Mouse (Mus musculus): ENCODE results near the gene Pank1. TPM values are rescaled to one million over a fixed set of nuclear protein-coding genes. Genes with fewer than 3 reads are reported as not detected.

The Pank1 gene
- polyA plus RNA-seq, 1 experiment: 1.4 TPM

DNA sequence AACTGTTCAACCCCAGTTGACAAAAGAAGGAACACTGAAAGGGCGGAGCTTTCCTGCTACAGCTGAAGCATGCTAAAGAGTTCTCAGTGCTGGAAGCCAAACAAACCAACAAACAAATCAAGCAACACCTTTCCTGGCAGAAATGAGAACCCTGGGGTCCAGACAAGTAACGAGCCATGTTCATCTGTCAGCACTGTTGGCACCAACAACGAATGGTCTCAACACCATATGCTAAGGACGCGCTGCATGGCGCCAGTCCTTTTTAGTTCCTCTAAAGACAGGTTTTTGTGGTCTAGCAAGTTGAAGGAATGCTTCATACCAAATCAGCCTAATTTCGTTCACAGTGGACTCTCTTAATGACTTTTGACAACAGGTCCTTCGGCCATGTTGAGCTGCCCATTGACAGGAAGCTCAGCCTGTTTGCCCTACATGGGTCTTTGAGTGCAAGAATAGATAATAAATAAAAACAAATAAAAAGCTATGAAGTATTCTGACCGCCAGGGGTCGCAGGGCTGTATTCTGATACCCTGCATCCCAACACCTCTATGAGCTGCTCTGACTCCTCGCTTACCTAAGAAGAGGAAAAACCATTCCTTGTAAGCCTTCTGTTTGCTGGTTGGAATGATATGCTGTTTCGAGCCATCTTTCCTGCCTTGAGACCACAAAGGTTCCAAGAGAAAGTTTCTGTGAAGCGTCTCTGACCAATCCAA, 53.2 kb downstream of the Pank1 start:
- no peak for DNase-seq (ENCODE audit: low spot score)

DNA sequence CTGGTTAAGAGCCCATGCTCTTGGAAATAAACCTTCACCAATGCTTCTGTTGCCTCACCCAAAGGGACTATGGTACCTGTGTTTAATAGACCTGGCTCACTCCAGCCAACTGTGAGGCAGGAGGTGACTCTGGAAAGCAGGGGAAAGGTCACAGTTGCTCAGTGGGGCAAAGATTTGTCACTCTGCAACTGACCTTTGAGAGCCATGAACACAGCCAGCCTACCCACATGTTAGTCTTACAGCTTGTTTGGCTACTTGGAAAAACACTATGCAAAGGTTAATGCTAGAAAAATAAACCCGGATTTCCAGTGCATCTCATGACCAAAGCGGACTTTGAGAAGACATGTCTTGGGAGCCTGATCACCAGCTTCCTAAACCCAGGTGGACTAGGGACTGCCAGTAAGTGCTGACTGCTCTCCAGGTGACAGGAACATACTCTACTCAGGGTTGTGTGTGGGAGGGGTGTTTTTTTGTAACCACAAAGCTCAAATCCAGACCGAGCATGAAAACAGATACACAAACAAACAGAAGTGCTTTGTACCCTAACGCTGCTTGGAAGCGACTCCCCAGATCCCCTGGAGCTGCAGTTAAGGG, 59.6 kb downstream of the Pank1 start:
- no peak for DNase-seq (ENCODE audit: low spot score)

DNA sequence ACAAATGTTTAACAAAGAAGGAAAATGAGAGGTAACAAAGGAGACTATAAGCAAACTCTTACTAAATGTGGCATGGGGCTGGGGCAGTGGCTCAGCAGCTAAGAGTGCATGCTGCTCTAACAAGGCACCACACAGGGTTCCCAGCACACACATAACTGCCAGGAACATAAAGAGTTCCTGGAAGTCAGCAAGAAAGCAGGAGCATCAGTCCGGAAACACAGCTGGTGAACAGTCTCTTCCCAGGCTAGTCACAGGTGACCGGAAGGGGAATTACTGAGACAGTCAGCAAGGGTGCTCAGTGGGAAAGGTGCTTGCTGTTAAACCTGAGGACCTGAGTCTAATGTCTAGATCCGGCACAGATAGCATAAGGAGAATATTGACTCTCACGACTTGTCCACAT, 63.9 kb downstream of the Pank1 start:
- no peak for DNase-seq (ENCODE audit: low spot score)

DNA sequence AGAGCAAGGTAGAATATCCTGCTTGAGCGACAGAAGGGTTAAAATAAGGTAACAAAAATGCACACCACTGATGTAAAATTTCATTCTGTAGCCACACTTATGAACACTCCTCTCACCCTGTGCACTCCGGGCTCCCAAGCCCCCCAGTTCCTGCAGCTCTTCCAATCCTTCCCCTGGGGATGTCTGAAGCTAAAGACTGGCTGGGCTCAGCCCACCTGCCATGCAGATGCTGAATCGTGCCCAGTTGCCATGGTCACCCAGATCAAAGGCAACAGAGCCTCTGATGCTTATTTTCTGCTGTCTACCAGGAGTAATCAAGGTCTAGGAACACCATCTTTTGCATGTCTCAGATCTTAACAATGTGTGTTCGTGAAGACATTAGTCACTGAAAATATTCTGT, 64.6 kb downstream of the Pank1 start:
- DNase-seq (ENCODE audit: low spot score): no peak

DNA sequence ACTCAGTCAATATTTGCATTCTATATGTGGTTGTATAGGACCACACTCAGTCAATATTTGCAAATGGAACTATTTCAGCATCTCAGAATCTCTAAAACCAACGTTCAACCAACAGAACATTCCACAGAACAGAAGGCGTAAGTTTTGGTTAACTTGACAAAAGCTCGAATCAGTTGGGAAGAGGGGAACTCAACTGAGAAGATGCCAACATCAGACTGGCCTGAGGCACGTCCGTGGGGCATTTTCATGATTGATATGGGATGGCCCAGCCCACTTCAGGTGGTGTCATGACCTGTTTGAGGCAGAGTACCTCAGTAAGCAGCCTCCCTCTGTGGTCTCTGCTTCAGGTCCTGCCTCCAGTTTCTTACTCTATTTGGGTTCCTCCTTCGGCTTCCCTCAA, 65.3 kb downstream of the Pank1 start:
- no peak for DNase-seq (ENCODE audit: low spot score)

DNA sequence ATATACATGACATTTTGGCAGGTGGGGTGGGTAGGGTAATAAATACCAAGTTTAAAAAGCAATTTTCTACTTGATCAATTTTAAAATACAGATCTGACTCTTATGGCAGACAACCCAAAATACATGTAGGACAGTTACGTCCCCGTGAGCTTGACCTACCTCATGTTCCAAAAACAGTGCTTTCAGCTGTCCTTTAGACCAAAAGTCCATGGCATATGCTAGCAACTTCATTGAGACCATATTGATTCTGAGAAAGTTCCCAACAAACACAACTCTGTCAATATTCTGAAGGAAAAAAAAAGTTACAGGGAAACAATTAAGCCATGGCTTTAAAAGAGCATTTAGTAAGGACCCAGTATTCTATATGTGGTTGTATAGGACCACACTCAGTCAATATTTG, 65.7 kb downstream of the Pank1 start:
- no peak for DNase-seq (ENCODE audit: low spot score)

DNA sequence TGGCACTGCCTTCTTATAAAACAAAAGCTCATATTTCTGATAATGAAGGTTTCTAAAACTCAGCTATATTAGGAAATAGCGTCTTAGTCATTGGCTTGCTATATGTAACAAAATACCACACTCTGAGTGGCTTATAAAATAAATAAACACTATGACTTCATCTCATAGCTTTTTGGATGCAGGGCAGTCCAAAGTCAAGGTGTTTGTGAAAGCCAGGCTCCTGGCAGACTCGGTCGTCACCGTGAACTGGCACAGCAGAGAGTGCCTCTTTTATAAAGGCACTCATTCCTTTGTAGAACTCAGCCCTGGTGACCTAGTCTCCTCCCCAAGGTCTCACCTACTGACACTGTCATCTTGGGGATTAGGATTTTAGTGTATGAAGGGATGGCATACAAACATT, 66.5 kb downstream of the Pank1 start:
- no peak for DNase-seq (ENCODE audit: low spot score)

DNA sequence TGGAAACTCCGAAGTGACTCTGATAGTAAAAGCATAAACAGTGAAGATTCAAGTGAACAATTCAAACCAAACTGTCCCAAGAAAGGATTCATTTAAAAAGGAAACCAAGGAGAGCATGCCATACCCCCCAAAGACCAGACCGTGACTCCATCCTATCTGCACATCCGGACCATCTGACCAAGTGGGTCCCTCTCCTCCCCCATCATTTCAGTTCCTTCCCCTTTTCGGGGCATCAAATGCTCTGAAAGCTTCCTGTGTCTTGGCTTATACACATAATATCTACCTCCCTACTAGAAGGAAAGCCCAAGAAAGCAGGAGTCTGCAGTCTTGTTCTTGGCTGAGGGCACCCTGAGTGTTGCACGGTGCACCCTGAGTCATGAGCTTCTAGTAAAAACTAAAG, 72.1 kb downstream of the Pank1 start:
- DNase-seq (ENCODE audit: low spot score): no peak

DNA sequence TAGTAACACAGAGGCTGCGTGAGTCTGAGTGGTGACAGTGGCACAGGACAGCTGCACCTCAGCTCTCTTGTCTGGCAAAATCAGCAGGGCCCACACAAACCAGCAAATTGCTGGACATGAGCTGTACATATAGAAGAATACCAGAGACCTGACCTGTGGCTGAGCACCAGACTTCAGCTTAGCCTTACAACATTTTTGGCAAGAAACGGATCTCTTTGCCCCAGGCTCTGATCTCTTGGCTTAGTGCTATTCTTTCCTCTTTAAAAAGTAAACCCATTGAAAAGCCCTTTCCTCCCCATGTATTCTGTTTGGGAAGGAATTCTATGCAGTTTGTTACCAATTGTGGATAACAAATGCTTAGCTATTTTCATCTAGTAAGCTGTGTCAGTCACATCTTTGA, 74.2 kb downstream of the Pank1 start:
- no peak for DNase-seq (ENCODE audit: low spot score)

DNA sequence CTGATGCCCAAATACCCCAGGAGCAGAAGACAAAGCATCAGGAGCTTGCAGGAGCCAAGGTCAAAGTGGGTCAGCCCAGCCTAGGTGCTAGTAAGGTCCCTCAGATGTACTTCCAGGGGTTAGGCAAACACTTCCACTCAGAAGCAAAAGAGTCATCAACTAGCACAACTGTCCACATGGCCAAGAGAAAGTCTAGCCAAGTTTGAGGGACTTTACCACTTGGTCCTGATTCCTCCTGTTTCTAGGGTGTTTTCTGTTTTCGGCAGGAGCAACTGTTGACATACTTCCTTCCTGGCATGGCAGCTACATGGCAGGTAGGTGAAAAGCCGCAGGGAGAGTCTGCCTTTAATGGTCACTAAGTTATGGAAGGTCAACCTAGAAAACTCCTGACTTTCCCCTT, 74.7 kb downstream of the Pank1 start:
- DNase-seq (ENCODE audit: low spot score): no peak

DNA sequence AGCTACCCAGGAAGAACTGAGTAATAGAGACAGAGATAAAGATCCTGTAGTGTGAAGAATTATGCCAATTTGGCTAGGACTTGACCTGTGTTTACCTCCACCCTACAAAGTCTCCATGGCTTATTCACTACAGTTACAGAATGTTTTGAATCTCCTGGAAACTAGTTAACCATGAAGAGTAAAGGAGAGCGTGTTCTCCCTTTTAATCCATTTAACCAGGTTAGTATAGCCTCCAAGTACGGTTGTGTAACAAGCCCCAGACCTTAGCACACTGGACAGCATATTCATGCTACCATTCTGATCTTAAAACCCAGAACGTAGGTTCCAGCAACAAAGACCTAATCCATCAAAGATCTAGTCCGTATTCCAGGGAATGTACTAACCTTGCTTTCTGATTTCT, 75.9 kb downstream of the Pank1 start:
- DNase-seq (ENCODE audit: low spot score): no peak

DNA sequence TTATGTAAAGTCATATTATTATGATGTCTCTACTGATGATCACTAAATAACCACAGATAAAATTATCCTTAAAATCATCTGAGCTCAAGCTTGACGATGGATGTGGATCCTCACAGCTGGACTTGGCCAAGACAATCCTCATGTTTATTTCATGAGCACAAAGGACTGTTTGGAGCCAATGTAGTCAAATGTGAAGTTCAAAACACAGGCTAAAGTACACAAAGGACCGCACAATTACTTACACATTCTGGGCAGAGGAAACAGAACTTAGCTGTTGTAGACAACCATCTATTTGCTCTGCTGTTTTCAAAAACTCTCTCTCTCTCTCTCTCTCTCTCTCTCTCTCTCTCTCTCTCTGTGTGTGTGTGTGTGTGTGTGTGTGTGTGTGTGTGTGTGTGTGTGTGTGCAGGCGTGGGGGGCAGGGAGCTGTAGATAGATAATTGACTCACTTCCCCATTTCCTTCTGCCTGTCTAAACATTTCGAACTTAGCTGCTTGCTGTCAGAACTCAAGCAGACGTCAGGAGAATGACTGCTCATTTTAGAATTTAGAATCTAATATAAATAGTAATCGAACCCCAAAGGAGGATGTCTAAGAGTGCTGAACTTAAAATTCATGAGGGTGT, 79.5 kb downstream of the Pank1 start:
- no peak for DNase-seq (ENCODE audit: low spot score)

DNA sequence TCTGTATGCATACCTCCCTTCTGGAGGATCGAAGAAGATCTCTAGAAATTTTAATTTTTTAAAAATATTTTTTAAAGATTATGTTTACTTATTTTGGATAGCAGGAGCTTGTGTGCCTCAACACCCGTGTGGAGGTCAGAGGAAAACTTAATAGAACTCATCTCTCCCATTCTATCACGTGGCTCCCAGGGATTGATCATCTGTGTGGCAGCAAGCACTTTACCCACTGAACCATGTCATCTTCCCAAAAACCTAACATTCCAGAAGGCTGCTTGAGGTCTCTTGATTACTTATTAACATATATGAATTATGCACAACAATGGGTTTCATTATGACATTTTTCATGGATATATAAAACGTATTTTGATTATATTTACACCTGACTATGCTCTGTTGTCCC, 82.9 kb downstream of the Pank1 start:
- no peak for DNase-seq (ENCODE audit: low spot score)

DNA sequence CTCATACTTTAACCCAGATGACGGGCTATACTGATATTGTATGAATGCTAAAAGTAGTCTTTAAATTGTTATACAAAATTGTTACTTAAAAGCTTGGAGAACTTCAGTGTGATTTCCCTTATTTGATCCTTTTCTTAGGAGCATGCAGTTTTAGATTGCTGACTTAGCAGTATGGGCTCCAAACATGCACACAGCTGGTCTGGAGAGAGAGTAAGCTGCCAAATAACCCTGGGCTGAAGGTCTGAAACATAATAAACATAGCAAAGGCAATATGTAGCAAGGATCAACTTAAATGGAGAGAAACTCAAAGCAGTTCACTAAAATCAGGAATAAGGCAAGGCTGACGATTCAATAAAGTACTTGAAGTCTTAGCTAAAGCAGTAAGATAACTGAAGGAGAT, 96.8 kb downstream of the Pank1 start:
- no peak for DNase-seq (ENCODE audit: low spot score)

DNA sequence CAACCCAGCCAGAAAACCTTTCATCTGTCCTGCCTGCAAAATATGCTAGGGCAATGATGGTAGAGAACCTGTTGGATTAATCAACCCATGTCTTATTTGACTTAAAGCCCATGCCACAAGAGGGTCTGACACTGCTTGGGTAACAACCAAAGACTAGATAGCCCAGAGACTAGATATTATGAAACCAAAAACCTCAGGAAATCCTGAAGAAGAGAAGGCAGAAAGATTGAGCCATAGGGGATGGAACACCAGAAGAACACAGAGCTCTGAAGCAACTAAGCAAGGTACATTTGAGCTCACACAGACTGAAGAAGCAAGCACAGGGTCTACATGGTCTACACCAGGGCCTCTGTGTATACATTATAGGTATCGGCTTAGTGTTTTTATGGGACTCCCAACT, 100.3 kb downstream of the Pank1 start:
- no peak for DNase-seq (ENCODE audit: low spot score)

DNA sequence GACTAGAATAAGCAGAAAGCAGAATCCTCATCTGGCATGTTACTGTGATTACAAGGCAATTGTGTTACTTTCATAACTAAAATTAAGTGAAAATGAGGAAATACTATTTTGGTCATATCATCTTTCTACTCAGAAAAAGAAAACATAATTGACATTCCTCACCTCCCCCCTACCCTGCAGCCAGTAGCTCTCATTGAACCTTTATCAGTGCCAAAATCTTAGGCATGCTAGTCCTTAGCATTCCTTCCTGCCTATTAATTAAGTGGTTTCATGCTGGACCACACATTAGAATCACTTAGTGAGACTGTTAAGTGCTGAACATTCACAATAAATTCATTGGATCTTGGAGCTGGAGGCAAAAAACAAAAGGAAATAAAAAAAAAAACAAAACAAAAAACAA, 101.2 kb downstream of the Pank1 start:
- no peak for DNase-seq (ENCODE audit: low spot score)

DNA sequence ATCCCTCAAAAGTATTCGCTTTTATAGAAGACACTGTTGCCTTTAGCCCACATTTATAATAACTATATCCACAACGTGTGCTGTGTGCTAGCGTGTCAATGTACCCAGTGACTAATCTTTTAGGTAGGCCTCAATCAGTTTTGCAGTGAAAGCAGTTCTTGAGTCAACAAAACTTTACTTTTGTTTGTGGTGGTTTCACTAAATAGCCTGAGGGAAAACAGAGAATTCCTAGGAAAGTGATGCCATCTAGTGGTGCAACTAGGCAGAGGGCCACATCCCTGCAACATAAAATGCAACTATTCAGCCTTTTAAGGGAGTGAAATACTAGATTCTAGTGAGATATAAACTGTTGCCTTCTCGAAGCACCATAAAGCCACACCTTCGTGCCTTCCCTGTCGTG, 106.5 kb downstream of the Pank1 start:
- no peak for DNase-seq (ENCODE audit: low spot score)

DNA sequence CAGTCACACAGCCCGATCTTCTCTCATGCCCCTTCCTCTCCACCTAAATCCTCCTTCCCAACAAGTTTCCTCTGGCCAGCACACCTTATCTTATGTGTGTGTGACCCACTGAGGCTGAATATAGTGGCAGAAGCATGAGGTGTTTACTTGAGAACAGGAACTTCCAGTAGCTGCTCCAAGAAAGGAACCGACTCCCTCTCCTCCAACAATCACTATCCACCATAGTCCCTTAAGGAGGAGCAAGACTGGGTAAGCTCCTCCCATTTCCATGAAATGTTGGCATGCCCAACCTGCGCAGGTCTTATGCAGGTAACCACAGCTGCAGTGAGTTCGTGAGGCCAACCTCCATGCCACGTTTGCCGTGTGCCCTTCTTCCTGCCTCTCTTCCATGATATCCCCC, 108.5 kb downstream of the Pank1 start:
- no peak for DNase-seq (ENCODE audit: low spot score)

DNA sequence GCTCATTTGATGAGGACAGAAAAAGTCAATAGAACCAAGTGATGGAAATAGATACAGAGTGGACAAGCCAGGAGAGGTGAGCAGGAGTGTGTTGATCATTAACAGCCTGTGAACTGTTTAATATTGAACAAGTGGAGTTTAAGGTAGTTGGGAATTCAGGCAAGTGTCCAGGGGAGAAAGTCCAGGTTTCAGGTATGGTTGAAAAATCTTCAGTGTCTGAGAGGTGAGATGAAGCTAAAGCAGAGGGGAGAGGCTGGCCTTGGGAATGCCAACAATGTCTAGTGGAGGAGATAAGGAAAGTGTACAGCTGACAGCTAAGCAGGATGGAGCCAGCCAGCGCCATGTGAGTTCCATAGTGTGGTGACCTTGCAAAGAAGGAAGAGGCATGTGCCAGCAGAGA, 120.5 kb downstream of the Pank1 start:
- DNase-seq (ENCODE audit: low spot score): no peak

Measured in urinary bladder, adult 2 months (tissue).